Mouse (Mus musculus) adrenal gland, postnatal 25 days (tissue): ENCODE data around the gene Pcsk1n. TPM values are rescaled to one million over a fixed set of nuclear protein-coding genes. Genes with fewer than 3 reads are reported as not detected.
"Not testable (repeated sequence)": the region's sequence is repeated elsewhere in the genome, so short reads cannot be mapped to it uniquely, and the experiment has no call there.

Source experiments
- DNase-seq: peaks from one replicate; pipeline ENCODE4 v3.0.0; 2021; ENCODE audit warnings: mixed read lengths
- long read RNA-seq: library from polyadenylated mRNA; stranded (forward); transcript quantifications from one replicate; pipeline ENCODE4 v2.0.0, GENCODE M21; 2021
- total RNA-seq: library from RNA; stranded (reverse); gene quantifications from 2 replicates; pipeline ENCODE4 v1.2.3, GENCODE M21; 2021

Gene Pcsk1n
- total RNA-seq = 39.1 and 47.5 TPM in 2 replicates
- long read RNA-seq, transcript Pcsk1n-201 (3 exons, 2,193 nt) = major isoform, 66 of 78 reads
- long read RNA-seq, partial matches to known transcripts = 11 of 78 reads
- long read RNA-seq, other reads (novel, unspliced or antisense) = 1 of 78 reads

- no peak for DNase-seq
Measured at GRCm38 (mm10) chrX:7919601-7920383, at the start of gene Pcsk1n. Gene Pcsk1n, plus strand, starts transcription at chrX:7919822.

GRCm38 (mm10) chrX:7869826-7870225, 49.8 kb upstream of the Pcsk1n start:
- DNase-seq = no peak

- peak; percentile 81 for DNase-seq
Measured at GRCm38 (mm10) chrX:7878007-7878419, 41.6 kb upstream of the Pcsk1n start, which contains the start of gene Pim2. Gene Pim2, plus strand, starts transcription at chrX:7878262.

GRCm38 (mm10) chrX:7878495-7878894, 41.1 kb upstream of the Pcsk1n start:
- peak; percentile 16 for DNase-seq

- DNase-seq = peak; percentile 41
Measured at GRCm38 (mm10) chrX:7879819-7880218, 39.8 kb upstream of the Pcsk1n start.

GRCm38 (mm10) chrX:7883841-7884567, 35.6 kb upstream of the Pcsk1n start, which contains the start of gene Slc35a2:
Gene Slc35a2, plus strand, starts transcription at chrX:7884028.
- DNase-seq = peak; percentile 75

GRCm38 (mm10) chrX:7898211-7898610, 21.4 kb upstream of the Pcsk1n start:
- no peak for DNase-seq

GRCm38 (mm10) chrX:7898880-7899874, 20.4 kb upstream of the Pcsk1n start, which contains the start of the genes Pqbp1 and Timm17b:
Gene Pqbp1, minus strand, starts transcription at chrX:7899269.
Gene Timm17b, plus strand, starts transcription at chrX:7899357.
- DNase-seq = peak; percentile 83

- DNase-seq = no peak
Measured at GRCm38 (mm10) chrX:7904441-7904840, 15.2 kb upstream of the Pcsk1n start.

- no peak for DNase-seq
Measured at GRCm38 (mm10) chrX:7907735-7908134, 11.9 kb upstream of the Pcsk1n start, which contains the start of gene Gm10491. Gene Gm10491, minus strand, starts transcription at chrX:7907835.

- DNase-seq = not testable (repeated sequence)
Measured at GRCm38 (mm10) chrX:7909242-7909641, 10.4 kb upstream of the Pcsk1n start, which contains the start of gene Gm10490. Gene Gm10490, plus strand, starts transcription at chrX:7909542.

GRCm38 (mm10) chrX:7910473-7910872, 9.1 kb upstream of the Pcsk1n start:
- DNase-seq = no peak

GRCm38 (mm10) chrX:7915669-7916068, 4.0 kb upstream of the Pcsk1n start:
- DNase-seq = not testable (repeated sequence)

GRCm38 (mm10) chrX:7917960-7918359, 1.7 kb upstream of the Pcsk1n start:
- not testable (repeated sequence) for DNase-seq

- no peak for DNase-seq
Measured at GRCm38 (mm10) chrX:7922032-7922431, 2.4 kb downstream of the Pcsk1n start.

GRCm38 (mm10) chrX:7926266-7926665, 6.6 kb downstream of the Pcsk1n start:
- DNase-seq = no peak

GRCm38 (mm10) chrX:7927116-7927515, 7.5 kb downstream of the Pcsk1n start:
- DNase-seq = no peak

GRCm38 (mm10) chrX:7928270-7928790, 8.7 kb downstream of the Pcsk1n start, which contains the start of gene Eras:
Gene Eras, minus strand, starts transcription at chrX:7928607.
- no peak for DNase-seq

- DNase-seq = no peak
Measured at GRCm38 (mm10) chrX:7936874-7937273, 17.3 kb downstream of the Pcsk1n start.

GRCm38 (mm10) chrX:7937667-7938066, 18.0 kb downstream of the Pcsk1n start:
- no peak for DNase-seq

GRCm38 (mm10) chrX:7945618-7946017, 26.0 kb downstream of the Pcsk1n start:
- no peak for DNase-seq
